Mouse (Mus musculus) frontal cortex, adult 2 months (tissue): ENCODE data around the gene Csf2rb2. TPM values are rescaled to one million over a fixed set of nuclear protein-coding genes. Genes with fewer than 3 reads are reported as not detected.
"Not testable (repeated sequence)": the region's sequence is repeated elsewhere in the genome, so short reads cannot be mapped to it uniquely, and the experiment has no call there.

Experiments used
- DNase-seq, 2 experiments: peaks; one replicate each; pipeline ENCODE4 v3.0.0; 2022; ENCODE audit warnings: low spot score in 1 of 2; ENCODE audit errors: extremely low spot score in 1 of 2
- polyA plus RNA-seq: library from polyadenylated mRNA; depleted of rRNA; stranded (reverse); fragments of >200 nt; gene quantifications from 2 replicates; pipeline ENCODE4 v1.2.3, GENCODE M21; 2012; rRNA removed

The Csf2rb2 gene
- polyA plus RNA-seq, 1 experiment: 0.80 TPM

DNA sequence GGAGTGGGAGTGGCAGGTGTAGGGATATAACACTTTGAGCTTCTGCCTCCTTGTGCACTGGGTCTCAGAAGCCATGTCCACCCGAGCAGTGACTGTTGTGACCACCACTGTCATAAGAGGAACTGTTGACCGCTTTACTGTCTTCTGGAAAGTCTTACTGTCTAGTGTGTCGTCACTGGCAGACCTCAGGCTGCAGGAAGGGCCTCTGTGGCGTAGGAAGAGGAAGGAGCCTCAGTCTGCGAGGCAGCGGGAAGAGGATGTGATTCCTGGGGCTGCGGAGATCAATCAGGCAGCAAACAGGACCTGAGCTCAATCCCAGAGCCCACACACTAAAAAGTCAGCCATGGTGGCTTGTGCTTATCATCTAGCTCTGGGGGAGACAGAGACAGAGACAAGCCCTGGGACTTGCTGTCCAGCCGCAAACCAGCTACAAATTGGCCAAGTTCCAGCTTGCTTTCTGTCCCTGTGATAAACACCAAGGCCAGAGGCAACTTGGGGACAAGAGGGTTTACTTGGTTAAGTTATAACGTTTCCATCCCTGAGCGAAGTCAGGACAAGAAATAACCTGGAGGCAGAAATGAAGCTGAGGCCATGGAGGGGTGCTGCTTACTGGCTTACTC lies 47.2 kb downstream of the Csf2rb2 start:
- no peak for DNase-seq

DNA sequence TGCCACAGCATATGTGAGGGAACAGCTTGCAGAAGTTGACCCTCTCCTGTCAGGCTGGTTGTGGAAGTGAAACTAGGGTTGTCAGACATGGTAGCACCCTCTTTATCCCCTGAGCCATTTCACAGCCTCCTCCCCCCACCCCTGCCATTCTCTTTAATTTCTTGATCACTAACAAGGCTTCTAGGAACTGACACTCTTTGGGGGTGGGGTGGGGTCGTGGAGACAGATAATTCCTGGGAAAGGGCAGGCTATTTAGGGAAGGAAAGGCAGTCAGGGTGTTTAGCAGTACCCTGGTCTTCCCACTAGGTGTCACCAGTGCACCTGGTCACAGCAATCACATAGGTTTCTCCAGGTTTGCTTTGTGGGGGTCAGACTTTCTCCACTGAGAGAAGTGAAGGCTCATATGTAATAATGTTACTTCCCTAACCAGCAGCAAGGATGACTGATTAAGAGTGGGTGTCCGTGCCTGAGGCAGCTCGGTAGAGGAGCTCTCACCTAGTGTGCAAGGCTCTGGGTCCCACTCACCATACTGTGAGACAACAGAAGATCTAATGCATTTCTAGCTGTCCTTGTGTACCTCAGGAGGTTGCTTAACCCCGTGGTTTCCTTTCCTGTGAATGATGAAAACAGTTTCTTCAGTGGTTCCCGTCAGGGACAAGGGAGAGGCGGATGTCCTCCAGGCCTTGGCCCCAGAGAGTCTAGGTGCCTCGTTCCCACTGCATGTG lies 48.0 kb downstream of the Csf2rb2 start:
- peak in 1 of 2 experiments; percentile 84 for DNase-seq

DNA sequence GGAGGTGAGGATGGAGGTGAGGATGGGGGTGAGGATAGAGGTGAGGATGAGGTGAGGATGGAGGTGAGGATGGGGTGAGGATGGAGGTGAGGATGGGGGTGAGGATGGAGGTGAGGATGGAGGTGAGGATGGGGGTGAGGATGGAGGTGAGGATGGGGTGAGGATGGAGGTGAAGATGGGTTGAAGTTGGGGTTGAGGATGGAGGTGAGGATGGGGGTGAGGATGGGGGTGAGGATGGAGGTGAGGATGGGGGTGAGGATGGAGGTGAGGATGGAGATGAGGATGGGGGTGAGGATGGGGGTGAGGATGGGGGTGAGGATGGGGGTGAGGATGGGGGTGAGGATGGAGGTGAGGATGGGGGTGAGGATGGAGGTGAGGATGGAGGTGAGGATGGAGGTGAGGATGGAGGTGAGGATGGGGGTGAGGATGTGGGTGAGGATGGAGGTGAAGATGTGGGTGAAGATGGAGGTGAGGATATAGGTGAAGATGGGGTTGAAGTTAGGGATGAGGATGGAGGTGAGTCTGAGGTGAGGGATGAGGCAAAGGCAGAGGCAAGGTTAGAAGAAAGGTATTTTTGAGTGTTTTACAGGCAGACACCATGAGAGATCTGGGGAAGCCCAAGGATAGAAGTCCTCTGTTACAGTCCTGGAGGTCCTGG lies 48.8 kb downstream of the Csf2rb2 start:
- not testable (repeated sequence) for DNase-seq

DNA sequence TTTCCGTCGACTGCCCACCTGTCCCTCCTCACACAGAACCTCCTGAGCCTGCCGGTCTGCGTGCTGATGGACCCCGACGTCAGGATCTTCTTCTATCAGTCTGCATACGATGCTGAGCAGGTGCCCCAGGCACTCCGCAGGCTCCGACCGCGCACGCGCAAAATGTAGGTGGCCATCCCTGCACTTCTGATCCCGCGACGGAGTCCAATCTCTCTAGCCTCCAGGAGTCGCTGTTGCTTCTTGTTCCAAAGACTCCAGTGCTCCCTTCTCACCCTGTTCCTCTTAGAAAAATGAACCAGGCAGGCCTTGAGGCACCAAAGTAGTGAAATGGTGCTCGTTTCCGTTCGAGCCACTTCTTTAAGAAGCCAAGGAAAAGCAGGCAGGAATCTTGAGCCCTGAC lies 50.8 kb downstream of the Csf2rb2 start:
- peak in 1 of 2 experiments; percentile 70 for DNase-seq

DNA sequence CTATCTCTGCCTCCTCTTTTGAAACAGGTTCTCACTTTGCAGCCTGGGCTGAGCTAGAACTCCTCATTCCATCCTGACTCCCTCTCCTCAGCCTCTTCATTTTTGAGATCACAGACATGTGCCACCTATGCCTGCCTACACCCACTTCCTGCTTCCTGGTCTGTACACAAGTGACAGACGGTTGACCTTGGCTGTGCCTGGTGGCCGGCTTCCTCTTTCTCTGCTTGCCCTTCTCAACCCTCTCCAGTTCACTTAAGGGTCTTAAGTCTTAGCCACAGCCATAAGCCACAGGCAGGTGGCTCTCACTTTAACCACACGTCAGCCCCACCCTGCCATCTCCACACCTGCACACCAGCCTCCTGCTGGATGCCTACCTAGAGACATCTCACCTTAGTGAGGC lies 57.1 kb downstream of the Csf2rb2 start:
- no peak for DNase-seq

DNA sequence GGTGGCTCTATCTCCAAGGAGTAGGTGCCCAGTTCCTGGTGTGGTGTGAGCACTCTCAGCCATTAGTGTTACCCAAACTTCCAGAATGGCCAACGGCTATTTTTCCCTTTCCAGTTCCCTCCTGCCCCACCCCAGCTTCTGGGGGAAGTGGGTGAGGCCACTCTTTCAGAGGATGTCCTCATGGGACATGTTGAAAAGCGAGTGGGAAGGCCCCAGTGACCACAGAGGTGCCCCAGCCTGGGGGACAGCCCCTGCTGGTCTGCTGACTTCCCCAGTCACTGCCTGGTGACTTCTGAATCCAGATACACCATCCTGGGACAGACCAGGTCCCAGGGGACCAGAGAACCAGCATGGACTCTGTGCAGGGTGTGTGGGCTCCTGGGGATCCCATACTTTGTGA lies 57.9 kb downstream of the Csf2rb2 start:
- DNase-seq: no peak

DNA sequence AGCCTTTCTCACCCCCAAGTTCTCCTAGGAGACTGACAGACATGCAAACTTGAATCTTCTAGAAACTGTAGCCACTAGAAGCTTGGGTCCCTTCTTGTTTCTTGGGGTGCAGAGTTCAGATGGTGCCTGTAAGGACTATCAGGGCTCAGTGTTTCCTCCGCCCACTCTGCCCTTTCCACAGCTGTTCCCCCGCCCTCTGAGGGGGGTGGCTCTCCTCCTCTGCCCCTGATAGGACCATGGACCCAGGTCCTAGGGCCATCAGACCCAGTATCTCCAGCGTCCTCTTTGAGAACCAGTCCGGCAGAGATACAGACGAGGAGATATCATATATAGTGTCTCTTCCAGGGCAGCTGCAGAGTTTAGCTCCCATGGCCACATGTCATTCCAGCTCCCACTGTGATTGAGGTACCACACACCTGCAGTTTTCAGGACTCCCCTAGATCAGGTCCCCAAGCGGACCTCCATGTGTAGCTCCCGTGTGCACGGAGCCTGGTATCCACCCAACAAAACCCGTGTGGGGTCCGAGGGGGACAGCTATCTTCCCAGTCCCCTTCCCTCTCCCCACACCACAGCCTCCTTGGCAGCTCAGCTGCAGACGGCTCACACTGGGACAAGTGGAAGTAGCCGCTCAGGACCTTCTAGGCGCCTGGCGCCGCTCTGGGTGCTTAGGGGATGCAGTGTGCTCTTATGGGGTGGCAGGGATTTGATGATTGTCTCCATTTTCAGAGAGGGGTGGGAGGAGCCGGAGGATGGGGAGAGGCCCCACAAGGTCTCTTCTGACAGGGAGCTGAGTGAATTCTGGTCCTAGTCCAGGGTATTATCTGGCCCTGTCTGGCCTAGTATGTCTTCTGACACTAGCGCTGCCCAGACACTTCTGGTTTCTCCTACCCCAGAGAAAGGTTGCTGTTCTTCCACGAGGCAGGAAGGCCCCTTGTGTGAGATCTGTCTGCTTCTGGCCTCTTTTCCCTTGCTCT lies 59.1 kb downstream of the Csf2rb2 start:
- no peak for DNase-seq

DNA sequence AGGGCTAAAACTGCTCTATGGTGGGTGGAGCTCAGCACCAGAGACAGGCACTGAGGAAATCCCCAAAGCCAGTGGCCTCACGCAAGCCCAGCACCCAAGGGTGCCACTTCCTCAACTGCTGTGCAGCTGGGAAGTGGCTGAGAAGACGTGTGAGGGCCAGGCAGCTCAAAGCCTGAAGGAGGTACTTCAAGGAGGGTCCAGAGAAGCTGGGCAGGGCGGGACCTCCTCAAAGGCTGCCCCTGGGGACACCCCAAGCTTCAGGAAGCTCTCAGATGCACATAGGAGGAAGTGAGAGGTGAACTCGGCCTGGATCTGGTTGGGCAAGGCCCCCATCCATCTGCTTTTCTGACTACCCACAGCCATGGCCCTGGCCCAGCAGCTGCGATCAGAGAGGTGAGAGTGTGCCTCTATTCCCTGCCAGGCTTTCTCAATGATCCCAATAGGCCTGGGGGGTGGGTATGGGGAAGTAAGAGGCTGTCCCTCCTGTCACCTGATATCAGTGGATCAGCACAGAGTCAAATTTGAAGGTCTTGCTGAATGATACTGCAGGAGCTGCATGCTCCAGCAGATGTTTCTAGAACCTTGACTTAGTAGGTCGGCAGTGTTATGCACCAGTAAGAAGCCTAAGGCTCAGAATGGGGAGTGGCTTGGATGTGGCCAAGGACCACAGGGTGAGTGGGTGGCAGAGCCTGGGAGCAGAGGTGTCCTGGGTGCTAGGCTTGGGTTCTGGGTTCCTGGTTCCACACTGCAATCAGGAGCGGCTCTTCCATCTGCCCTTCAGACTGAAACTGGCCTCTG lies 60.6 kb downstream of the Csf2rb2 start, which contains the start of gene Ncf4:
Gene Ncf4 (plus strand): TSS at position 107 of the 798 bp plus-strand sequence.
- DNase-seq: no peak

DNA sequence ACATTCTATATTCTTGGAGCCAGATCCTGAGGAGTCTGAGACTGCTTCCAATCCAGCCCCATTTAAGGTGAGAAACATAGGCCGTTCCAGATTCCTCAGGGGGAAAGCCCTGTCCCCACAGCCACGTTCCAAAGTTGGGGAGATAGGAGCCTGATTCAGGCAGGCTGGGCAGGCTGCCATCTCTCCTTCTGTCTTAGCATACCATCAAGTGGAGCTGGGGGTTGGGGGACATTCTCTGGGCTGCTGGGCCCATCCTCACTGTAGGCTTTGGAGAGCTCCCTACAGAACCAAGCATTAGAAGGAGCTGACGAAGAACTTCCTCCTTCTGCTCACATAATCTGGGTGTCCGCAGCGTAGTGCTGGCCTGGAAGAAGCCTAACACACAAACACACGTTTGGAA lies 61.7 kb downstream of the Csf2rb2 start:
- peak in 1 of 2 experiments; percentile 45 for DNase-seq

DNA sequence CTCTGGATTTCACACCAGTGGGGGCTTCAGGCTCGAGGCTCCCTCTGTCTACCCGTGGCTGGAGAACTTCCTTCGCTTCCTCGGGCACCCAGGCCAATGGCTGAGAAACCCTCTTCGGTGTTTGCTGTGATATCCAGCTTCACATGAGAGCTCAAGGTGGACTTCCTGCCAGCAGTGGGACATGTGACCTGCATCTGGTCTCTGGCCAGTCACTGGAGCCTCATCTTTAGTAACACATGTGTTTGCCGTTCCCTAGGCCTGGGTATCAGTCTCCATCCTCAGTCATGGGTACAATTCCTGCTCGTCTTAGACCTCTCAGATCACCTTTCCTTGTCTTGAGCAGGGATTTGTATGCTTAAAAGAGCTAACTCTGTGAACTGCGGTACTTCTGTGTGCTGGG lies 62.5 kb downstream of the Csf2rb2 start:
- DNase-seq: no peak

DNA sequence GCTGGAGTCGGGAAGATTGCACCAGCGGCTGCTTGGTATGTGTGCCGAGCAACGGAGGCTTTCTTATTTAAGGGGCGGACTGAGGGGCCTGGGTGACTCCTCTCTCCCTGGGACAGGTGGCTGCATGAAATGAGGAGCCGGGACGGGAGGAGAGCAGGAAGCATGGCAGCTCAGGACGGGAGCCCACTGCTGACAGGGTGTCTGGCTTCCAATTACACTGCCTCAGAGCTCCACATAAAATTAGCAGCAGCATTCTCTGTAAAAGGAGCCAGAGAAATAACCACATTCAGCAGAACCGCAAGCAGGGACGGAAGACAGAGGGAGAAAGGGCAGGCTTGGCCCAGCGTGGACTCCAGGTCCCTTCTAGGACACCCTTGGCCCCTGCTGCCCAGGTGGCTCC lies 64.2 kb downstream of the Csf2rb2 start:
- DNase-seq: no peak

DNA sequence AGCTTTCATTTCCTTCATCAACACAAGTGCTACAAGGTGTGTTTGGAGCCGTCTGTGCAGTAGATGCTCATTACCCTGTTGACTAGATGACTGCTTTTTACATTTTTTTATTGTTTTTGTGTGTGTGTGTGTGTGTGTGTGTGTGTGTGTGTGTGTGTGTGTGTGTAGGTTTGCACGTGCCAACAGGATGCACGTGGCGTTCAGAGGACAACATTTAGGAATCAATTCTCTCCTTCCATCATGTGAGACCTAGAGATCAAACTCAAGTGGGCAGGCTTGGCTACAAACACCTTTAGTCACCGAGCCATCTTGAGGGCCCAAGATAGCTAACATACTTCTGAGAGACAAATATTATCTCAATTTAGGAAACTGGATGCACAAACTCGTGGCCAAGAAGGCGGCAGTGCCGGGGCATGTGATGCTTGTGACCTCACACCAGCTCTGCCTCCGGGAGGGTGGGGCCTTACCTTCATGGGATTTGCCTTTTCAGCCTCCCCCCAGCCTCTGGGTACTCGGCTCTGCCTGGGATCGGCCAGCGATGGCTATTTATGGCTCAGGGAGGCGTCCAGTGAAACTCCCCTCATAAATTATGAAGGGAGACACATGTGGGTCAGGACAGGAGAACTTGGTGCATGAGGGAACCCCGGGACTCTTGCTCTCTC lies 65.4 kb downstream of the Csf2rb2 start:
- DNase-seq: no peak

DNA sequence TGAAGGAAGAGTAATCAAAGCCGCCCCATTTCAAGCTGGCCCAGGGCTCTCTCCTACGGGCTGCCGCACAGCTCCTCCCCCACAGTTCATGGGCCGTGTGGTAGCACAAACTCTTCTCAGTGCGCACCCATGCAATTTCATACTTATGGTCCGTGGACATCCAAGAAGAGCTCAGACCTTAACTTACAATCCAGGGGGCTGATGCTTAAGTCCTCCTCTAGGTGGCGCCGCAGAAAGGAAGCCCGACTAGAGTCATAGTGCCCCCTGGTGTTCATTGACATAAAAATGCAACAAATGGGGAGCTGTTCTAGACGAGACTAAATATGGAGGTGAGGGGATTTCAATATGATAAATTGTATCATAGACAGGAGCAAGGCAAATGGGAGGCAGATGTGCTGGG lies 66.1 kb downstream of the Csf2rb2 start:
- peak in 1 of 2 experiments; percentile 84 for DNase-seq

DNA sequence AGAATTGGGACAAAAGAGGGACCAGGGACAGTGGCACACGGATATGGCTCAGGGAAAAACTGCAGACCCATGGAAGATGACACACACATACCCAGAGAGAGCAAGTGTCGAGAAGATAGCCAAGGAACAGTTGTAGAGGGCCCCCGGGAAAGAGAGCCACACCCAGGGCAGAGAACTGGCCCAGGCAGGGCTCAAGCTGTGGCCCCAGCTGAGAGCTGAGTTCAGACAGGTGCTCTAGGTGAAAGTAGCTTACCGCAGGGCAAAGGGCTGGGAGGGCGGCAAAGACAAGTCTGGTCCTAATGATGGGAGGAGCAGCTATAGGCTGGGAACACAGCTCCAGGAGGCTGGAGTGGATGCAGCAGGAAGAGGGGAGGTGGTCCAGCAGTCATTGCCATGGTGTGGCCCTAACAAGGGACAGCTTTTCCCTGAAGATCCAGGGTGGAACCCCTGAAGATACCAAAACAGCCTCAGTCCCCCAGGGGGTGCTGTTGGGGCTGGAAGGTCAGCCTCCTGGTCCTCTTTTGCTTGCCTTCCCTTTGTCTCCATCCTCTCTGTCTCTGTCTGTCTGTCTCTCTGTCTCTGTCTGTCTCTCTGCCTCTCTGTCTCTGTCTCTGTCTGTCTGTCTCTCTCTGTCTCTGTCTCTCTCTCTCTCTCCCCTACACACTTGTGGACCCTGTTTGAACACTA lies 70.6 kb downstream of the Csf2rb2 start:
- no peak for DNase-seq

Other genes with a start within 250 kb of the Csf2rb2 start
- 20.4 and 23.8 TPM in 2 replicates for gene Cacng2, start 185.7 kb downstream of the Csf2rb2 start, polyA plus RNA-seq
- 30.2 and 35.4 TPM in 2 replicates for gene Ift27, start 131.6 kb downstream of the Csf2rb2 start, polyA plus RNA-seq
- gene Pvalb, start 99.3 kb downstream of the Csf2rb2 start, polyA plus RNA-seq: 36.5 and 62.8 TPM in 2 replicates
- 2.2 and 3.1 TPM in 2 replicates for gene Ncf4, start 60.9 kb downstream of the Csf2rb2 start, polyA plus RNA-seq
- 1.2 and 1.7 TPM in 2 replicates for gene Csf2rb, start 20.0 kb upstream of the Csf2rb2 start, polyA plus RNA-seq
- gene Tex33, start 90.2 kb upstream of the Csf2rb2 start, polyA plus RNA-seq: 0.12 TPM in 1 of 2 replicates, not detected in the other
- gene Tst, start 100.2 kb upstream of the Csf2rb2 start, polyA plus RNA-seq: 69.7 and 75.1 TPM in 2 replicates
- 58.0 and 66.0 TPM in 2 replicates for gene Mpst, start 100.7 kb upstream of the Csf2rb2 start, polyA plus RNA-seq
- 380 and 463 TPM in 2 replicates for gene Kctd17, start 122.8 kb upstream of the Csf2rb2 start, polyA plus RNA-seq
- 0.16 and 0.17 TPM in 2 replicates for gene Tmprss6, start 162.9 kb upstream of the Csf2rb2 start, polyA plus RNA-seq
- gene Il2rb, start 189.6 kb upstream of the Csf2rb2 start, polyA plus RNA-seq: 0.18 and 0.29 TPM in 2 replicates
- 4.7 and 4.9 TPM in 2 replicates for gene C1qtnf6, start 225.7 kb upstream of the Csf2rb2 start, polyA plus RNA-seq
- 18.5 and 24.4 TPM in 2 replicates for gene Sstr3, start 239.0 kb upstream of the Csf2rb2 start, polyA plus RNA-seq